24 mouse cellular contexts compared by ENCODE assay signal in the genomic region with DNA sequence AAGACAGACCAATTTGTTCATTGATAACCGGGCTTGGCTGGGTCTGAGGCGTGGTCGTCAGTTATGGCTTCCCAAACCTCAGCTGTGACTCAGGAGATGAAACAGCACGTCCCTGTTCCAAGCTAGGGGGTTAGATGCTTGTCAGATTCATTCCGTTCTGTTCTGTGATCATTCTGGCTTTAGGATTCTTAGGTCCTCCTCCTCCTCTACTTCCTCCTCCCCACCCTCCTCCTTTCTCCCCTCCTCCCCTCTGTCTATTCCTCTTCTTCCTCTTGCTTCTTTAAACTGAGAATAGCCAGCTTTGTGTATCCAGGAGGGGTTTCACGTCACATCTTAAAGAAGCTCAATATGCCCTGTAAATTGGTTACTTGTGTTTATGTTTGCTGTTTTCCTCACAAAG.
DNase-seq lines count a peak whose midpoint lies in the region; ATAC-seq and TF ChIP-seq lines count a peak whose summit lies in the region.
"Had no signal": no experiment of that assay in that cellular context is flagged by ENCODE, and none has a peak within 500 bp of the region (broad histone marks: within the 10 kb centered on the region; RNA-seq: fewer than 3 reads in every experiment).

No protein-coding gene starts in this region.

- DNase-seq in 3T3-L1 (ENCODE audit: low read depth, low spot score) (peak; percentile 40), MEL (ENCODE audit: low read depth, low spot score) (peak; percentile 60)
- peak; percentile 44 for DNase-seq in skeletal muscle tissue, adult 2 months (ENCODE audit: low read depth, low spot score)
- DNase-seq in cerebellum, postnatal 4 days (ENCODE audit: low spot score in 2 of 2) = no peak
- DNase-seq in layer of hippocampus, adult 11-12 months (ENCODE audit: low spot score) = no peak
- DNase-seq: adrenal gland, adult 2 months; adrenal gland, postnatal 25 days; cerebellum, adult 11-12 months; cerebellum, adult 8-10 months; cerebellum, postnatal 10 days; cerebellum, postnatal 36 days; forebrain, postnatal 0 days; gastrocnemius, postnatal 14 days; heart, adult 18-20 months; heart, postnatal 10 days; heart, postnatal 36 days had no signal

- TF ChIP-seq POLR2A in MEL (IDR thresholded peaks at IDR 0.05; ENCODE audit: control insufficient read depth in 1 of 2, insufficient read depth in 1 of 2, low read depth in 1 of 2, low read length in 2 of 2, poor library complexity in 1 of 2) = no peak

- no peak for TF ChIP-seq RAD21 in MEL (IDR thresholded peaks at IDR 0.05; ENCODE audit: low read depth, low read length)

- H3K27me3 ChIP-seq in MEL (ENCODE audit: control insufficient read depth in 1 of 2, insufficient read depth in 2 of 2, low read length in 2 of 2) = no peaks in the 10 kb centered on the region
- H3K27me3 ChIP-seq: heart, embryonic 12.5 days; heart, embryonic 15.5 days; hindbrain, embryonic 13.5 days; intestine, embryonic 15.5 days had no signal

- no peak for TF ChIP-seq EP300 in MEL (IDR thresholded peaks at IDR 0.05; ENCODE audit: low read depth in 1 of 2, low read length in 2 of 2)

- H3K36me3 ChIP-seq in MEL (ENCODE audit: control insufficient read depth in 1 of 2, insufficient read depth in 2 of 2, low read length in 2 of 2) = peaks cover 0 to 10% of the 10 kb centered on the region in 2 experiments; a peak in 2 of 4 replicates
- H3K36me3 ChIP-seq: heart, embryonic 12.5 days; heart, embryonic 15.5 days; hindbrain, embryonic 10.5 days; intestine, embryonic 15.5 days had no signal

- peaks cover 5 to 24% of the 10 kb centered on the region in 2 experiments for H3K4me1 ChIP-seq in MEL (ENCODE audit: control insufficient read depth in 1 of 2, insufficient read depth in 2 of 2, low read length in 2 of 2)
- H3K4me1 ChIP-seq: heart, embryonic 12.5 days; heart, embryonic 15.5 days; hindbrain, embryonic 10.5 days; hindbrain, embryonic 13.5 days; intestine, embryonic 15.5 days had no signal

- no peak overlapping the region; the same call in 1 of the 2 replicates for H3K27ac ChIP-seq in MEL (ENCODE audit: control insufficient read depth, low read depth, low read length)
- H3K27ac ChIP-seq: heart, embryonic 15.5 days; hindbrain, embryonic 10.5 days; hindbrain, embryonic 13.5 days; intestine, embryonic 15.5 days had no signal

- ATAC-seq in megakaryocyte progenitor cell, adult 5-6 weeks (replicated peaks; ENCODE audit: poor library complexity) = 0 out of 2 replicates have a peak, but pooled peaks have one; percentile 7
- ATAC-seq: forebrain, embryonic 14.5 days; forebrain, postnatal 0 days; hindbrain, embryonic 16.5 days; intestine, embryonic 15.5 days had no signal

- H3K9ac ChIP-seq in MEL (ENCODE audit: control insufficient read depth, low read depth, low read length, poor library complexity, severe bottlenecking) = no peak overlapping the region
- H3K9ac ChIP-seq: forebrain, postnatal 0 days; heart, embryonic 12.5 days; heart, embryonic 15.5 days; hindbrain, embryonic 13.5 days; intestine, embryonic 15.5 days had no signal

- H3K79me2 ChIP-seq in MEL (ENCODE audit: control insufficient read depth, insufficient read depth, low read length, poor library complexity) = no peaks in the 10 kb centered on the region

- no peak for TF ChIP-seq CTCF in MEL (IDR thresholded peaks at IDR 0.05 in 2 of 3, conservative IDR thresholded peaks at IDR 0.05 in 1 of 3; ENCODE audit: control insufficient read depth in 1 of 3, insufficient read depth in 1 of 3, low read depth in 2 of 3, low read length in 3 of 3, poor library complexity in 1 of 3, severe bottlenecking in 1 of 3)

- H3K9me3 ChIP-seq in MEL (replicated peaks; ENCODE audit: insufficient read depth, low read length) = no peaks in the 10 kb centered on the region
- H3K9me3 ChIP-seq: heart, embryonic 12.5 days; heart, embryonic 15.5 days; hindbrain, embryonic 10.5 days; hindbrain, embryonic 13.5 days; intestine, embryonic 15.5 days had no signal

- peak overlapping the region in 1 of 2 experiments; percentile 5; a peak in 2 of 4 replicates for H3K4me3 ChIP-seq in MEL (ENCODE audit: control insufficient read depth in 1 of 2, insufficient read depth in 1 of 2, low read depth in 2 of 2, low read length in 2 of 2)
- H3K4me3 ChIP-seq: heart, embryonic 12.5 days; heart, embryonic 15.5 days; hindbrain, embryonic 10.5 days; hindbrain, embryonic 13.5 days; intestine, embryonic 15.5 days had no signal

TF ChIP-seq in MEL, 35 proteins besides CTCF, POLR2A, EP300 and RAD21:
- TF ChIP-seq MEF2A (IDR thresholded peaks at IDR 0.05; ENCODE audit: extremely low read depth, insufficient replicate concordance, low read depth, low read length, poor library complexity, severe bottlenecking) (no peak), GABPA (IDR thresholded peaks at IDR 0.05; ENCODE audit: low read depth, low read length) (no peak), ZMIZ1 (IDR thresholded peaks at IDR 0.05; ENCODE audit: low read depth, low read length) (no peak)
TF ChIP-seq in MEL: peak in this region for 0.

Comparison
In these comparisons a context has a peak if more than half of its experiments do, and no peak if none do; other contexts are left out.
1. DNase-seq: peak in 3T3-L1 (single experiment), MEL (single experiment) and skeletal muscle tissue, adult 2 months (single experiment); none in cerebellum, postnatal 4 days (0 of 2) and layer of hippocampus, adult 11-12 months (single experiment).